Mouse (Mus musculus): ENCODE results near the gene Drg1. TPM values are rescaled to one million over a fixed set of nuclear protein-coding genes. Genes with fewer than 3 reads are reported as not detected.

Drg1 gene
- polyA plus RNA-seq, 1 experiment from 2014 or later: 132 TPM

Other genes starting within 250 kb of the Drg1 start
- 7.9 and 8.3 TPM in 2 replicates for gene Sfi1, start 73.0 kb downstream of the Drg1 start, polyA plus RNA-seq (2015; fragmentation: Nextera tagmentation; extraction: Ambion mirVana)
- 17.7 and 19.3 TPM in 2 replicates for gene Eif4enif1, start 64.0 kb downstream of the Drg1 start, polyA plus RNA-seq (2015; fragmentation: Nextera tagmentation; extraction: Ambion mirVana)
- 22.9 and 23.2 TPM in 2 replicates for gene Patz1, start 22.5 kb upstream of the Drg1 start, polyA plus RNA-seq (2015; fragmentation: Nextera tagmentation; extraction: Ambion mirVana)
- 22.7 and 25.5 TPM in 2 replicates for gene Pik3ip1, start 64.0 kb upstream of the Drg1 start, polyA plus RNA-seq (2015; fragmentation: Nextera tagmentation; extraction: Ambion mirVana)
- 57.2 and 62.0 TPM in 2 replicates for gene Limk2, start 142.8 kb upstream of the Drg1 start, polyA plus RNA-seq (2015; fragmentation: Nextera tagmentation; extraction: Ambion mirVana)
- gene Rnf185, start 185.9 kb upstream of the Drg1 start, polyA plus RNA-seq (2015; fragmentation: Nextera tagmentation; extraction: Ambion mirVana): 23.1 and 24.3 TPM in 2 replicates
- 0.29 and 0.30 TPM in 2 replicates for gene Pla2g3, start 221.9 kb upstream of the Drg1 start, polyA plus RNA-seq (2015; fragmentation: Nextera tagmentation; extraction: Ambion mirVana)
- 0.44 and 0.58 TPM in 2 replicates for gene Inpp5j, start 238.4 kb upstream of the Drg1 start, polyA plus RNA-seq (2015; fragmentation: Nextera tagmentation; extraction: Ambion mirVana)
- gene Selenom, start 248.3 kb upstream of the Drg1 start, polyA plus RNA-seq (2015; fragmentation: Nextera tagmentation; extraction: Ambion mirVana): 60.8 and 62.8 TPM in 2 replicates